Mouse (Mus musculus) kidney, postnatal 0 days (tissue): ENCODE data around the gene Exoc6. TPM values are rescaled to one million over a fixed set of nuclear protein-coding genes. Genes with fewer than 3 reads are reported as not detected.

Source experiments
- ATAC-seq: fragments of 200-750 bp; cut with Nextera tagmentation; replicated peaks from 2 replicates; pipeline ENCODE4 v1.8.0; 2017; ENCODE audit warnings: low read depth, moderate number of reproducible peaks, moderate TSS enrichment, moderate library complexity; ENCODE audit not compliant: low FRiP score
- DNase-seq: peaks from one replicate; pipeline ENCODE4 v3.0.0-alpha.2; 2016; ENCODE audit warnings: low spot score
- H3K27ac ChIP-seq: fragments of 300-500 bp; sonication (generic); 2 replicates; pipeline ENCODE4 v1.5.1; 2014; ENCODE audit warnings: mild to moderate bottlenecking
- H3K27me3 ChIP-seq: fragments of 300-500 bp; sonication (generic); 2 replicates; pipeline ENCODE4 v1.6.1; 2014; ENCODE audit warnings: low read length, mixed read lengths; ENCODE audit not compliant: insufficient read depth
- H3K36me3 ChIP-seq: fragments of 300-500 bp; sonication (generic); 2 replicates; pipeline ENCODE4 v1.6.1; 2014; ENCODE audit warnings: low read length, mixed read lengths; ENCODE audit not compliant: insufficient read depth
- H3K4me1 ChIP-seq: fragments of 300-500 bp; sonication (generic); replicated peaks from 2 replicates; pipeline ENCODE4 v1.6.1; 2014; ENCODE audit warnings: antibody characterized with exemption, low read length, mixed read lengths; ENCODE audit not compliant: insufficient read depth
- H3K4me2 ChIP-seq: fragments of 300-500 bp; sonication (generic); 2 replicates; pipeline ENCODE4 v1.6.1; 2014; ENCODE audit warnings: mild to moderate bottlenecking, low read length, moderate library complexity, mixed read lengths
- H3K4me3 ChIP-seq: fragments of 300-500 bp; sonication (generic); replicated peaks from 2 replicates; pipeline ENCODE4 v1.5.1; 2014; ENCODE audit warnings: low read depth, low read length
- H3K9ac ChIP-seq: fragments of 300-500 bp; sonication (generic); 2 replicates; pipeline ENCODE4 v1.6.1; 2014; ENCODE audit warnings: low read depth, low read length
- H3K9me3 ChIP-seq: fragments of 300-500 bp; sonication (generic); replicated peaks from 2 replicates; pipeline ENCODE4 v1.6.1; 2016; ENCODE audit warnings: low read length, inconsistent platforms, mixed read lengths
- CTCF ChIP-seq: IDR thresholded peaks from 2 replicates; pipeline ENCODE4 v1.5.1; 2016; ENCODE audit warnings: antibody characterized with exemption, low read depth, mild to moderate bottlenecking, moderate library complexity
- WGBS: fragments of 180-500 bp; shearing (Covaris S2); extraction: QIAGEN DNeasy Blood & Tissue Kit; methylation state at CpG from one replicate; pipeline ENCODE4 v1.1.7; 2014; 5-methylcytosine and 5-hydroxymethylcytosine counted together
- polyA plus RNA-seq: library from polyadenylated mRNA; unstranded; fragments of >200 nt; fragmentation: Nextera tagmentation; extraction: Ambion mirVana; gene quantifications from 2 replicates; pipeline ENCODE4 v1.2.1, GENCODE M21; 2015

Gene Exoc6
- polyA plus RNA-seq, 1 experiment from 2014 or later = 28.1 TPM

GRCm38 (mm10) chr19:37565806-37566205 lies 15.6 kb downstream of the Exoc6 start:
- H3K36me3 ChIP-seq = no peaks in the 10 kb centered on the region
- H3K27ac ChIP-seq = no peak overlapping the region
- WGBS = 31% methylated on average over 7 of the region's 7 CpGs
- H3K9me3 ChIP-seq = no peaks in the 10 kb centered on the region
- no peak overlapping the region for H3K9ac ChIP-seq
- DNase-seq (peak; percentile 79), ATAC-seq (no peak)
- TF ChIP-seq CTCF = peak; percentile 65
- no peaks in the 10 kb centered on the region for H3K27me3 ChIP-seq
- no peaks in the 10 kb centered on the region for H3K4me1 ChIP-seq
- H3K4me3 ChIP-seq = no peak overlapping the region
- no peak overlapping the region for H3K4me2 ChIP-seq

DNA sequence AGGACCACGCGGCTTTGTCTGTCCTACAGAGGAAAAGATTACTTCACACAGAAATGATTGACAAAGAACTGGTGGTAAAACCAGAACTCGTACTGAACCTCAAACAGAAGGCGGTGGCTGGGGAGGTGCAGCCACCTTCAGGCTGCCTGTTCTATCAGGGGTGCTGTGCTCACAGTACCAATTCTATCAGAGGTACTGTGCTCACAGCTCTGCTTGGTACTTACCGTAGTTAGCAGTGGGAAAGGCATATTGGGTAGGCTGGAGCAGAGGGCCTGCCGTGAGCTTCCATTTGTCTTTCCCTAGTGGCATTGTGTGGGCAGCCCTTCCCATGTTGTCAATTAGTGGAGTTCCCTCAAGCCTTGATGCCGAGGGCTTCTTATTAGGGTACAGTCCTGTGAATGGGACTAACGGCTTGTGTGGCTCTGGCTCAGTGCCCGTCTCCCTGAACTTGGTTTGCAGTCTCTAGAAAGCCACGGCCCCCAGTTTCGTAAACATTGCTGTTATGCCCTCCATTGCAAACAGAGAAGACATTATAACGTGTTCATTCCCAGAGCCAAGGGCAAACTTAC lies 19.1 kb downstream of the Exoc6 start:
- no peaks in the 10 kb centered on the region for H3K27me3 ChIP-seq
- TF ChIP-seq CTCF = no peak
- ATAC-seq (no peak), DNase-seq (no peak)
- no peak overlapping the region for H3K9ac ChIP-seq
- WGBS = 74% methylated on average over 12 of the region's 12 CpGs
- H3K4me1 ChIP-seq = no peaks in the 10 kb centered on the region
- no peaks in the 10 kb centered on the region for H3K36me3 ChIP-seq
- no peaks in the 10 kb centered on the region for H3K9me3 ChIP-seq
- no peak overlapping the region for H3K4me2 ChIP-seq
- no peak overlapping the region for H3K4me3 ChIP-seq
- no peak overlapping the region for H3K27ac ChIP-seq

DNA sequence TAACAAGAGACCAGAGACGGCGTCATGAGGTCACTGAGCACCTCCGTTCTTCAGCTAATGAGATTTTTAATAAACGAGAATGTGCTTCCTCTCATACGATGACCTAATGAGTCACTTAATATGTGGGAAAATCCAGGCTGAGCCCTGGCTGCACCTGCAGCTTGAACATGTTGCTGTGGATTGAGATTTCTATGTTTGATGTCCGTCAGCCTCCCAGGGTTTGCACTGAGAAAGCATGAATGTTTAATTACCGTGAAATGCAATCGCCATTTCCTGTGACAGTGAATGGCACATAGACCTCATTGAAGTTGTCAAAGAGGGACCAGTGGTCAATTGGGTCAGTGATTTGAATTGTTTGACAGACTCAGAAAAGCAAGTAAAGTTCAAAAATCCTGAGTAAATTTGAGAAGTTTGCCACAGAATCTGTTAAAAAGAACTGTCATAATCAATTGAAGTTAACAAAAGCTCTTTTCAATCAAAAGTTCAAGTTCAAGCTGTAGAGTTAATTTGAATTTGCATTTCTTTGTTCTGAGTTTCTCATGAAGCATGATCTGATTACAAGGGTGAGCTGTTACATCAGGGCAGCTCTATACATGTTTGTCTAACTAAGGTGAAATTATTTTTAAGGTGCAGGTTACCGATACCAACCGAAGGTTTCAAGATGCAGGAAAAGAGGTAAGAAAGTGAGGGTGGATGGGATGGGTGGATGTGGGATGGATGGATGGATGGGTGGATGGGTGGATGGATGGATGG lies 20.9 kb downstream of the Exoc6 start:
- no peak overlapping the region for H3K9ac ChIP-seq
- DNase-seq = no peak

DNA sequence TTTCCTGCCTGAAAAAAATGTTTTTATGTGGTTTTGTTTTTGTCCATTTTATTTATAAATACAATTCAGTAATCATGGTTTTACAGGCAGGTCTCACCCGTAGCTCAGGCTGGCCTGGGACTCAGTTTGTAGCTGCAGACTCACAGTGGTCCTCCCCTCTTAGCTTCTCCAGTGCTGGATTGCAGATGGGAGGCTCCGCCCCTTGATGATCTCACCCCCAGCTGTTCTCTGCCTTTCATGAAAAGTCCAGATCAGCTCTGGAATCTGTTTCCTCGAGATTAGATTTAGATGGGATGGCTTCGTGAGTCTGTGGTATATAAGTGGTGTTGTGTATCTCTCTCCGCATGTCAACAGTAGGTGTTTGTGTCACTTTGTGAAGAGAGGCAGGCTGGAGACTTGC lies 24.6 kb downstream of the Exoc6 start:
- no peaks in the 10 kb centered on the region for H3K27me3 ChIP-seq
- H3K4me2 ChIP-seq = no peak overlapping the region
- TF ChIP-seq CTCF = no peak
- no peak overlapping the region for H3K27ac ChIP-seq
- WGBS = 59% methylated on average over 5 of the region's 5 CpGs
- no peak overlapping the region for H3K4me3 ChIP-seq
- H3K9ac ChIP-seq = no peak overlapping the region
- H3K9me3 ChIP-seq = no peaks in the 10 kb centered on the region
- no peak for ATAC-seq
- no peaks in the 10 kb centered on the region for H3K4me1 ChIP-seq
- peaks cover 5% of the 10 kb centered on the region; the same call in 1 of the 2 replicates for H3K36me3 ChIP-seq
- DNase-seq = peak; percentile 31

More for the DNA sequence above, 20.9 kb downstream of the Exoc6 start:
- Histone ChIP-seq H3K4me1 (no peaks in the 10 kb centered on the region), H3K27me3 (no peaks in the 10 kb centered on the region), H3K4me3 (no peak overlapping the region), H3K9me3 (no peaks in the 10 kb centered on the region), H3K27ac (no peak overlapping the region), H3K36me3 (no peaks in the 10 kb centered on the region), H3K4me2 (no peak overlapping the region)
- no peak for TF ChIP-seq CTCF
- no peak for ATAC-seq
- WGBS = 62% methylated on average over 10 of the region's 10 CpGs

GRCm38 (mm10) chr19:37579607-37580006 lies 29.4 kb downstream of the Exoc6 start:
- TF ChIP-seq CTCF = no peak
- peaks cover 5% of the 10 kb centered on the region; the same call in 1 of the 2 replicates for H3K36me3 ChIP-seq
- DNase-seq (no peak), ATAC-seq (no peak)
- no peak overlapping the region for H3K27ac ChIP-seq
- no peak overlapping the region for H3K4me2 ChIP-seq
- no peaks in the 10 kb centered on the region for H3K27me3 ChIP-seq
- no peaks in the 10 kb centered on the region for H3K4me1 ChIP-seq
- WGBS = 45% methylated on average over 4 of the region's 4 CpGs
- no peak overlapping the region for H3K9ac ChIP-seq
- H3K4me3 ChIP-seq = no peak overlapping the region
- H3K9me3 ChIP-seq = no peaks in the 10 kb centered on the region

DNA sequence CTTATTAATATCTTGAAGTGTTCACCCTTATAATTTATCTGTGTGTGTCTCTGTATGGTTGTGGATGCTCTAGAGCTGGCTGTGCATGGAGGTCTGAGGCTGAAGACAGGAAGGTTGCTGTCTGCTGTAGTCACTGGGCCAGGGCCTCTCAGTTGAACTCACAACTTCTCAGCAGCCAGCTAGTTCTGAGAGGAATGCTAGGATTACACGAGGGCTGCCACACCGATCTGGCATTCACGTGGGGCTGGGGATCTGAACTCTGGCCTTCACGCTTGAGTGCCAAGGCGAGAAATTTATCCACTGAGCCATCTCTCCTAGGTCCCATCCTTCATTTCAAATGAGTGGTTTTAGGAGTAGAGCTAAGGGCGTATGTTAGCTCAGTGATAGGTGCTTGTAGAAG lies 30.2 kb downstream of the Exoc6 start:
- Histone ChIP-seq H3K9ac (no peak overlapping the region), H3K36me3 (peaks cover 5% of the 10 kb centered on the region; the same call in 1 of the 2 replicates), H3K4me2 (no peak overlapping the region), H3K4me1 (no peaks in the 10 kb centered on the region), H3K27me3 (no peaks in the 10 kb centered on the region), H3K27ac (no peak overlapping the region), H3K4me3 (no peak overlapping the region), H3K9me3 (no peaks in the 10 kb centered on the region)
- 51% methylated on average over 6 of the region's 6 CpGs for whole genome bisulfite sequencing
- ATAC-seq (no peak), DNase-seq (no peak)
- TF ChIP-seq CTCF = no peak
